Mouse (Mus musculus) embryonic facial prominence, embryonic 12.5 days (tissue): ENCODE results near the gene Svs6. TPM values are rescaled to one million over a fixed set of nuclear protein-coding genes. Genes with fewer than 3 reads are reported as not detected.
"Not testable (repeated sequence)": the region's sequence is repeated elsewhere in the genome, so short reads cannot be mapped to it uniquely, and the experiment has no call there.

Experiments
- ATAC-seq: fragments of 200-750 bp; cut with Nextera tagmentation; 2 replicates; pipeline ENCODE4 v1.8.0; 2017; ENCODE audit not compliant: insufficient number of reproducible peaks, insufficient read depth, low FRiP score, low TSS enrichment
- H3K27ac ChIP-seq: fragments of 300-500 bp; sonication (generic); 2 replicates; pipeline ENCODE4 v1.5.1; 2016; ENCODE audit warnings: mild to moderate bottlenecking
- H3K27me3 ChIP-seq: fragments of 300-500 bp; sonication (generic); 2 replicates; pipeline ENCODE4 v1.6.1; 2016; ENCODE audit warnings: mild to moderate bottlenecking, moderate library complexity
- H3K36me3 ChIP-seq: fragments of 300-500 bp; sonication (generic); 2 replicates; pipeline ENCODE4 v1.6.1; 2016; ENCODE audit warnings: mild to moderate bottlenecking
- H3K4me1 ChIP-seq: fragments of 300-500 bp; sonication (generic); 2 replicates; pipeline ENCODE4 v1.6.1; 2016
- H3K4me2 ChIP-seq: fragments of 300-500 bp; sonication (generic); replicated peaks from 2 replicates; pipeline ENCODE4 v1.6.1; 2016; ENCODE audit warnings: mild to moderate bottlenecking, moderate library complexity
- H3K4me3 ChIP-seq: fragments of 300-500 bp; sonication (generic); 2 replicates; pipeline ENCODE4 v1.5.1; 2016; ENCODE audit warnings: mild to moderate bottlenecking
- H3K9ac ChIP-seq: fragments of 300-500 bp; sonication (generic); 2 replicates; pipeline ENCODE4 v1.6.1; 2016; ENCODE audit warnings: mild to moderate bottlenecking, moderate library complexity
- H3K9me3 ChIP-seq: fragments of 300-500 bp; sonication (generic); 2 replicates; pipeline ENCODE4 v1.6.1; 2016; ENCODE audit warnings: mild to moderate bottlenecking, moderate library complexity
- WGBS: fragments of 180-500 bp; shearing (Covaris S2); methylation state at CpG from one replicate; pipeline ENCODE4 v1.1.7; 2016; 5-methylcytosine and 5-hydroxymethylcytosine counted together
- polyA plus RNA-seq: library from polyadenylated mRNA; unstranded; fragments of >200 nt; fragmentation: Nextera tagmentation; extraction: Ambion mirVana; gene quantifications from 2 replicates; pipeline ENCODE4 v1.2.1, GENCODE M21; 2016

Gene Svs6
- polyA plus RNA-seq: not detected in 2 replicates

DNA sequence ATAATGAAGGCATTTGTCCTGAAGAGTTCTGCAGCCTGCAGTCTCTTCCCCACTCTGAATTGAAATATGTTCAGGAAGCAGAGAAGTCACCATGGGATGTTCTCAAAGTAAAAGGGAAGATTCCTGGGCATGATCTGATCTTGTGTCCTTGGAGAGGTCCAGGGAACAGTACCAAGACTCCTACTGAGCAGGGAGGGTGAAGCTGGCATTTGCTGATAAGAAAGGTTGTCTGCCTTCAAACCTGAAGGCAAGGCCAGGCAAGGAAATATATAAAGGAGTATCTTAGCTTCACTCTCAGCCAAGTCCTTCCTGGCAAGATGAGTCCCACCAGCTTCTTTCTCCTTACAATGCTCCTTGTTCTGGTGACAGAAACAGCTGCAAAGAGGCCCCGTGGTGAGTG, at the start of gene Svs6:
Gene Svs6, plus strand, starts transcription at position 301 of the 400 bp plus-strand sequence.
- not testable (repeated sequence) for H3K36me3 ChIP-seq, H3K27me3 ChIP-seq, H3K9me3 ChIP-seq, ATAC-seq, H3K4me3 ChIP-seq, H3K4me1 ChIP-seq, H3K4me2 ChIP-seq, H3K27ac ChIP-seq, H3K9ac ChIP-seq
- 77% methylated on average over 1 of the region's 1 CpGs for WGBS

DNA sequence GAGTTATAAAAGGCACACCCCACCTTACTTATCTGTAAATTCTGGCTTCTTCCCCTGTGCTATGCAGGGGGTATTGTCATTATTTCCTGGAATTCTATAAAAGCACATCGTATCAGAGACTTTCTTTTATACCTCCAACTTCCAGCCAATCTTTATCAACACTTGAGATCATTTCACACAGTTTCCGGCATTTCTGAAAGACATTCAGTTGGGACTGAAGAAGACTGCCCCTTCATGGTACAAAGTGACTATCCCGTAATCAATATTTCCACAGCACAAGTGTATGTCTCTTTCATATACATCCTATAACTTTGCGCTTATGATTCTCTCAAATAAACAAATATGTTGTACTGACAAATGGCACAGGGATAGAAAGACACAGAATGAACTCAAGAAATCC, 38.2 kb upstream of the Svs6 start, which contains the start of gene Svs4:
Gene Svs4, minus strand, starts transcription at position 101 of the 400 bp plus-strand sequence.
- H3K9ac ChIP-seq: no peak within 1 kb of the TSS
- H3K9me3 ChIP-seq: no peaks in the 10 kb centered on the region
- WGBS: 89% methylated on average over 4 of the region's 4 CpGs
- no peak within 1 kb of the TSS for H3K4me3 ChIP-seq
- no peak for ATAC-seq
- H3K36me3 ChIP-seq: no peaks in the 10 kb centered on the region
- no peaks in the 10 kb centered on the region for H3K27me3 ChIP-seq
- H3K27ac ChIP-seq: no peak within 1 kb of the TSS
- H3K4me2 ChIP-seq: no peak within 1 kb of the TSS
- H3K4me1 ChIP-seq: no peaks in the 10 kb centered on the region

DNA sequence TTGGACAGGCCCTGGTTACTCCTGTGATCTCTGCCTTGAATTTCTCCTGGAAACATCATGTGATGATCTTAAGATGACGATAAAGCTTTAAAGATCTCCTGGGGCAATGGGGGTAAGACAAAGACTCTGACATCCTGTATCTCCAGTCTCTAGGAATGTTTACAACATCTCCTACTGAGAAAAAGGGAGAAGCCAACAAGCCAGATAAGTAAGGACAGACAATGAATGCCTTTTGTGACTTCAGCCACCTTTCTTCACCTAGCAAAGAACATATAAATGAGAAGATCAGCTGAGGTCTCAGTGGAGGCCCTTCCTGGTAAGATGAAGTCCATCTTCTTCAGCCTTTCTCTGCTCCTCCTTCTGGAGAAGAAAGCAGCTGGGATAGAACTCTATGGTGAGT, 27.6 kb upstream of the Svs6 start, which contains the start of gene Svs3a:
Gene Svs3a, plus strand, starts transcription at position 301 of the 400 bp plus-strand sequence.
- WGBS: 74% methylated on average over 1 of the region's 1 CpGs
- not testable (repeated sequence) for H3K9ac ChIP-seq, H3K4me2 ChIP-seq, H3K9me3 ChIP-seq, H3K36me3 ChIP-seq, H3K4me1 ChIP-seq, H3K27ac ChIP-seq, H3K27me3 ChIP-seq, ATAC-seq, H3K4me3 ChIP-seq

DNA sequence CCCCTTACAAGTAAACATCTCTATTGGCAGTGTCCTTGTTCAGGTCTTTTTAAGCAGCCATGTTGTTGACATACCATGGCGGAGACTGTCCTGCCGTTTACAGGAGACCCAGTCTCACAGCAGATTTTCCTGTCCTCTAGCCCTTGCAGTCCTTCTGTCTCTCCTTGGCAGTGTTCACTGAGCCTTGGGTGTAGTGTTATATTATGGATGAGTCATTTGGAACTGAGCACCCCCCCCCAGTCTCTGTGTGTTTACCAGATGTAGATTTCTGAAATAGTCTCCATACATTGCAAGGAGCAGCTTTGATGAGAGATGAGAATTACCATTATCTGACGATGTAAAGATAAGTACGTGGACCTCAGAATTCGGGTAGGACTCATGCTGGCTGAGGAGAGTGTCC, 4.0 kb upstream of the Svs6 start:
- no peak overlapping the region for H3K9ac ChIP-seq
- no peak for ATAC-seq
- H3K4me2 ChIP-seq: no peak overlapping the region
- no peak overlapping the region for H3K4me3 ChIP-seq
- no peaks in the 10 kb centered on the region for H3K9me3 ChIP-seq
- H3K4me1 ChIP-seq: no peaks in the 10 kb centered on the region
- H3K27me3 ChIP-seq: no peaks in the 10 kb centered on the region
- H3K36me3 ChIP-seq: no peaks in the 10 kb centered on the region
- no peak overlapping the region for H3K27ac ChIP-seq
- WGBS: 81% methylated on average over 5 of the region's 5 CpGs

DNA sequence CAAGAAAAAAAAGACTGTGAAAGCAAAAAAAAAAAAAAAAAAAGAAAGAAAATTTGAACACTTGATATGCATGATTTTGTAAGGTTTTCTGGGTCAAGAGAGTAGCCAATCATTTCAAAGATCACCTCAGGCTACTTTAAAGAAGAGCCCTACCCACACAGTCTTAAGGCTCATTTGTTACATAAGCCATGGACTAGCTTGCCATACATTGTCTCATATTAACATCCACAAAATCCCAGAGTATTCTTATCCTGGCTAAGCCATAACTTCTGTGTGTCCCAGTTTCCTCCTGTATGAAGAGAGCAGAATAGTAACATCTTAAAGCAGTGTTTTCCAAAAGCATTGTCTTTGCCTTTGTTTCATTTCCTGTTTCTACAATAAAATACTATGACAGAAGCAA, 1.1 kb upstream of the Svs6 start:
- not testable (repeated sequence) for ATAC-seq, H3K9ac ChIP-seq

DNA sequence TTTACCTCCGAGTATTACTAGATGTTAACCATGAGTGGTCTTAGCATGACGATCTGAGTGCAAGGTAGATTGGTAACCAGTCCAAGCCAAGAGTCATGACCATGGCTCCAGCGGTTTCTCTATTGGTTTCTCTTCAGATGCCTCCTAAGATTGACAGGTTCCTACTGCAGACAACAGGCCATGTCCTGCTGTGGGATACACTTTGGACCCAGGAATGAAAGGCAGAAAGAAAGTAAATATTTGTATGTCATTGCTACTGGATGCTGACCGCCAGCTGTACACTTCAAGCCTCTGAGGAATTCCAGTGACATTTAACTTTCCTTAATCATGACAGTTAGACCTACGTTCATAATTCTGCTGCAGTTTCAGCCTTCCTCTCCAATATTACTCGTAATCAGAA, 4.4 kb downstream of the Svs6 start:
- Histone ChIP-seq H3K27ac (no peak overlapping the region), H3K4me2 (no peak overlapping the region), H3K4me3 (no peak overlapping the region), H3K27me3 (no peaks in the 10 kb centered on the region), H3K4me1 (no peaks in the 10 kb centered on the region), H3K36me3 (no peaks in the 10 kb centered on the region), H3K9me3 (no peaks in the 10 kb centered on the region), H3K9ac (no peak overlapping the region)
- 85% methylated on average over 6 of the region's 6 CpGs for WGBS
- ATAC-seq: no peak

More for the DNA sequence above, 1.1 kb upstream of the Svs6 start:
- H3K4me3 ChIP-seq, H3K9me3 ChIP-seq, H3K27me3 ChIP-seq, H3K27ac ChIP-seq, H3K4me2 ChIP-seq, H3K36me3 ChIP-seq, H3K4me1 ChIP-seq: not testable (repeated sequence)

DNA sequence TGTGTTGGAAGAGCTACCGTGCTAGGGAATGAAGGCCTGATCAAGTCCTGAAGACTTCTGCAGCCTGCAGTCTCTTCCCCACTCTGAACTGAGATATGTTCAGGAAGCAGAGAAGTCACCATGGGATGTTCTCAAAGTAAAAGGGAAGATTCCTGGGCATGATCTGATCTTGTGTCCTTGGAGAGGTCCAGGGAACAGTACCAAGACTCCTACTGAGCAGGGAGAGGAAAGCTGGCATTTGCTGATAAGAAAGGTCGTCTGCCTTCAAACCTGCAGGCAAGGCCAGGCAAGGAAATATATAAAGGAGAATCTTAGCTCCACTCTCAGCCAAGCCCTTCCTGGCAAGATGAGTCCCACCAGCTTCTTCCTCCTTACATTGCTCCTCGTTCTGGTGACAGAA, 15.9 kb downstream of the Svs6 start, which contains the start of gene Svs5:
Gene Svs5, plus strand, starts transcription at position 301 of the 400 bp plus-strand sequence.
- not testable (repeated sequence) for H3K27me3 ChIP-seq, H3K9ac ChIP-seq, H3K36me3 ChIP-seq, H3K9me3 ChIP-seq, H3K27ac ChIP-seq, ATAC-seq, H3K4me1 ChIP-seq, H3K4me2 ChIP-seq, H3K4me3 ChIP-seq
- WGBS: 71% methylated on average over 3 of the region's 3 CpGs

DNA sequence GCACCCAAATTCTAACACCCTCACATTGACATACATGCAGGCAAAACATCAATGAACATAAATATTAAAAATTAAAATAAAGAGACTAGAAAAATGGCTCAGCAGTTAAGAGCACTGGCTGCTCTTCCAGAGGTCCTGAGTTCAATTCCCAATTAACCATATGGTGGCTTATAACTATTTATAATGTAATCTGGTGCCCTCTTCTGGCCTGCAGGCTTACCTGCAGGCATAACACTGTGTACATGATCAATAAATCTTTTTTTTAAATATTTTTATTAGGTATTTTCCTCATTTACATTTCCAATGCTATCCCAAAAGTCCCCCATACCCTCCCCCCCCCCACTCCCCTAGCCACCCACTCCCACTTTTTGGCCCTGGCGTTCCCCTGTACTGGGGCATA, 27.2 kb downstream of the Svs6 start:
- not testable (repeated sequence) for H3K9me3 ChIP-seq, H3K4me3 ChIP-seq, H3K9ac ChIP-seq, H3K36me3 ChIP-seq, H3K4me1 ChIP-seq, H3K27me3 ChIP-seq, H3K4me2 ChIP-seq, H3K27ac ChIP-seq, ATAC-seq
- 63% methylated on average over 1 of the region's 1 CpGs for WGBS

DNA sequence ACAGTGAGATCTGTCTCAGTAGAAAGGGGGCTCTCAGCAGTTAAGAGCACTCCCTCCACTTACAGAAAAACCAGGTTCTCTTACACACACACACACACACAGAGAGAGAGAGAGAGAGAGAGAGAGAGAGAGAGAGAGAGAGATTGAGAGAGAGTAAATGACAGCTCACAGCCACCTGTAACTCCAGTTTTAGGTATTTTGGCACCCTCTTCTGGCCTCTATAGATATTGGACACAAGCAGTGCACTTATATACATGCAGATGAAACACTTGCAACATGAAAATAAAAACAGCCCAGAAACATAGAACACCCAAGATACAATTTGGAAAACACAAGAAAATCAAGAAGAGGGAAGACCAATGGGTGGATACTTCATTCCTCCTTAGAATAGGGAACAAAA, 31.1 kb downstream of the Svs6 start:
- not testable (repeated sequence) for H3K4me2 ChIP-seq, ATAC-seq, H3K4me3 ChIP-seq, H3K36me3 ChIP-seq, H3K4me1 ChIP-seq, H3K27me3 ChIP-seq, H3K9ac ChIP-seq, H3K27ac ChIP-seq, H3K9me3 ChIP-seq

DNA sequence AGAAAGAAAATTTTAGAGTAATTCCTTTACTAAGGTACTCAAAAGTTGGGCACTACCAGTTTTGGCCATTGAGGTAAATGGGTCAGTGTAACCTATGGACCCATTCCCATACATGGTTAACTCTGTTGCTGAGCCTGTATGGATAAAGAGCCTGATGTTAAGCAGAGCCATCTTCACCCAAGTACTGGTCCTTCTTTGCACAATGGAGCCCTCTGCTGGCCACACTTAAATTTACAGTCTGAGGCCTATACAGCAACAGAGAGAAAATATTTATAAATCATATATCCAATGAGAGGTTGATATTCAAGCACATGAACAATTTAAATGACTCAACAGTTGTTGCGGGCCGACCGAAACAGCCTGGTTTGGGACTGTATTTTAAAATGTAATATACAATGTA, 32.4 kb downstream of the Svs6 start:
- Histone ChIP-seq H3K27me3 (no peaks in the 10 kb centered on the region), H3K9ac (no peak overlapping the region), H3K9me3 (no peaks in the 10 kb centered on the region), H3K27ac (no peak overlapping the region), H3K4me2 (no peak overlapping the region), H3K4me1 (no peaks in the 10 kb centered on the region), H3K4me3 (no peak overlapping the region), H3K36me3 (no peaks in the 10 kb centered on the region)
- WGBS: 90% methylated on average over 3 of the region's 3 CpGs
- ATAC-seq: no peak

DNA sequence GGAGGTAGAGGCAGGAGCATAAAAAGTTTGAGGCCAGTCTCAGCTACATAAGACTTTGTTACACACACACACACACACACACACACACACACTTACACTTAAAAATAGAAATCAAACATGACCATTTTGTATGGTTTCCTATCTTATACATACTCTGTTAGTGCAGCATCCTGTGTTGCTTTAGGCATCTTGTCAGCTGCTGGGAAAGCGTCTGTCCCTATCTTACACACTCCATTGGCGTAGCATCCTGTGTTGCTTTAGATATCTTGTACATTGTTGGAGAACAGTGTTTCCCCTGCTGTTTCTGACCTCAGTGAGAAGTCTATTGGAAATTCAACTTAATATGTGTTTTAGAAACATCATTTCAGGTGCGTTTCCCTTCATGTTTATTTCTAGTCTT, 36.1 kb downstream of the Svs6 start:
- Histone ChIP-seq H3K9me3 (no peaks in the 10 kb centered on the region), H3K27me3 (no peaks in the 10 kb centered on the region), H3K27ac (no peak overlapping the region), H3K4me1 (no peaks in the 10 kb centered on the region), H3K36me3 (no peaks in the 10 kb centered on the region), H3K4me2 (no peak overlapping the region), H3K4me3 (no peak overlapping the region), H3K9ac (no peak overlapping the region)
- WGBS: 86% methylated on average over 3 of the region's 3 CpGs
- no peak for ATAC-seq

DNA sequence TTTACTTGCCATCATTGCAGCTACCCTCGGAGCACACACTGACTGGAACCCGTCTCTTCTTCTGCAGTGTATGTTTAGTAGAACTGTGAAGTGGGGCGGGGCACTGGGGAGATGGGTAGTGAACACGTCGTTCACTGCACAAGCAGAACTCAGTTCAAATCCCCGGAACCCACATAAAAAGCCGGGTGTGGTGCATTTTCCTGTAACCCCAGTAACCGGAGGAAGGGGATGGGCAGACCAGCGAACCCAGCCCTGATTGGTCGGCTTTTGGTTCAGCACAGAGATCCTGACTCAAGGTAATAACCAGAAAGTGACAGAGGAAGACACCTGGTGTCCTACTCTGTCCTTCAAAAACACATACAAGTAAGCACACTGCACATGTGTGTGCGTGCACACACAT, 36.8 kb downstream of the Svs6 start:
- H3K4me1 ChIP-seq: no peaks in the 10 kb centered on the region
- H3K36me3 ChIP-seq: no peaks in the 10 kb centered on the region
- H3K4me3 ChIP-seq: no peak overlapping the region
- H3K27me3 ChIP-seq: no peaks in the 10 kb centered on the region
- H3K9ac ChIP-seq: no peak overlapping the region
- no peaks in the 10 kb centered on the region for H3K9me3 ChIP-seq
- ATAC-seq: no peak
- no peak overlapping the region for H3K27ac ChIP-seq
- 89% methylated on average over 11 of the region's 11 CpGs for WGBS
- H3K4me2 ChIP-seq: no peak overlapping the region
